Mouse (Mus musculus) spleen, postnatal 4 days (tissue): Measurements from ENCODE around the gene Mocs3.

ENCODE experiments used
- DNase-seq, 2 experiments: peaks; one replicate each; pipeline ENCODE4 v3.0.0; 2022; ENCODE audit warnings: low spot score in 2 of 2

The Mocs3 gene

DNA sequence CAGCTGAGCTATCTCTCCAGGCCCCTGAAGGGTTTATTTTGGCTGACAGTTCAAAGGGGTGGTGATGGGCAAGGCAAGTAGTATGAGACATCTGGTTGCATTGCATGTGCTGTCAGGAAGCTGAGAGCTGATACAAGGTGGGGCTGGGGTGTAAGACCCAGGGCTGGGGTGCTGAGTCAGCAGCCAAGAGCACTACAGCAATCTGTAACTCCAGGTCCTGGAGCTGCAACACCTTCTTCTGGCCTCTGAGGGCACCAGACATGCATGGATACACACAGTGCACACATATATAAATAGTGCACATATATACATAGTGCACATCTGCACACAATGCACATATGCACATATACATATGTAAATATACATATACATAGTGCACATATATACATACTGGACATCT, 12.4 kb downstream of the Mocs3 start:
- DNase-seq: no peak

DNA sequence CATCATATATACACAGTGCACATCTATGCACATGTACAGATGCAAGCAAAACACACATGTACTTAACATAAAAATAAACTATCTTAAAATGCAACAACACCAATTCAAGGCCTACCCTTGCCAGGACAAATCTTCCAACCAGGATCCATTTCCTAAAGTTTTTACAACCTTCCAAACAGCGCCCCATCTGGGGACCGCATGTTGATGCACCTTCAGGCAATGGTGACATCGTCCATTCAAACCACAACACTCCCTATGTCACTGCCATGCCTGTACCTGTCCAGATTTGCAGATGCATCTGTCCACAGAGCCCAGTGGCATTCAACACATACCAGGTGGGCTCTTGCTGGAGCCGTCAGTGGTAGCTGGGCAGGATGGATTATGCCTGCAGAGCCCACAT, 12.9 kb downstream of the Mocs3 start:
- no peak for DNase-seq

DNA sequence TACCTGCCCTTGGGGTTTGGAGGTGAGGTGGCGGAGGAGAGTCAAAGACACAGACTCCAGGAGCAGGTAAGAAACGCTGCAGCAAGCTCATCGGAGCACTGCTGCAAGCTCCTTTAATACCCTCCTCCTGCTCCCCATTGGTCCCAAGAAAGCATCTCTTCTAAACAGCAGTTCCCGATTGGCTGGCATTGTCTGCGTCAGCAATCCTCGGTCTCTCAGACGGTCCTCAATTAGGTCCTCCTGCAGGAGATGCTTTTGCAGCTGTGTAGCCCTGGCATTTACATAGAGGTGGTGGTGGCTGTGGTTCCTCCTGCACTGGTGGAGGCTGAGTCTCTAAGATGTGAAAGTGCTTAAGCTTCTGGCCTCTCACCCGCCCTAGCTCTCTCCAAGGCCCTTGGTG, 15.1 kb downstream of the Mocs3 start:
- no peak for DNase-seq

DNA sequence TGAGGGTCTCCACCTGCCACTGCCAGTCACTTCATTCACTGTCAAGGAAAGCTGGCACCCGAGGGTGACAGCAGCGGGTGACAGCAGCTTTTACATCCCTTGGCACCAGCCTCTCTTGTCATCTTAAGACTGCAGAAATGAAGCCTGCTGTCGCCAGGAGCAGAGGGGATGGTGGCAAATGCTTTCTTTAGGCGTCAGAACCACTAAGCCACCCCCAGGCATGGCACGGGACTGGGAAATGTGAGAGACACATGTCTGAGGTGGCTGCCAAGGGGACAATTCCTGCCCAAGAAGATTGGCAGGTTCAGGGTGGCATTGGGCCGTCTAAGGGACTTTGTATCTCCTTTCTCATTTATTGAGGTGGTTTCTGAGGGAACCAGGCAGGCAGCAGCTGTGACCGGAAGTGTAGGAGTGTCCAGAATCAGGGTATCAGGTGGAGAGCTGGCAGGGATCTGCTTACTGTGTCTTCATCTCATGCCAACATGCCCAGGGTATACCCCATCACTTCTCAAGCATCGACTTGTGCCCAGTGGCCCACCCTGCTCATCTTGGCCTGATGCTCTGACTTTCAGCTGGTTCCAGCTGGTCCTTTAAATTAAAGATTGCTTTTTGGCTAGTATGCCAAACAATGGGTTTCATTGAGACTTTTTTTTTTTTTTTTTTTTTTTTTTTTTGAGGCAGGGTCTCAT, 17.9 kb downstream of the Mocs3 start:
- no peak for DNase-seq

DNA sequence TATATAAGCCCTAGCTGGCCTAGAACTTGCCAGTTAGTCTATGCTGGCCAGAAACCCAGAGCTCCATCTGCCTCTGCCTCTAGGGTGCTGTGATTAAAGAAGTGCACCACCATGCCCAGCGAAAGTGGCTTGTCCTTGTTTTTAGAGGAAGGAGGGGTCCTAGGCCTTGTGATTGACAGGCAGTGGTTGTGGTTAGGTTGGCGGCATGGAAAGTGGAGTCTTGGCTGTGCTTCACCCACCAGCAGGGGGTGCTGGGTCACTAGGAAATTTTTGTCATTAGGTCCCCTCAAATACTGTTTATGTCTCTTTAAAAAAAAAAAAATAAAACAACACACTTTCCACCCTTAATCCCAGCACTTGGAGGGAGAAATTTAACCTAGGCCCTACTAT, 18.4 kb downstream of the Mocs3 start:
- no peak for DNase-seq

DNA sequence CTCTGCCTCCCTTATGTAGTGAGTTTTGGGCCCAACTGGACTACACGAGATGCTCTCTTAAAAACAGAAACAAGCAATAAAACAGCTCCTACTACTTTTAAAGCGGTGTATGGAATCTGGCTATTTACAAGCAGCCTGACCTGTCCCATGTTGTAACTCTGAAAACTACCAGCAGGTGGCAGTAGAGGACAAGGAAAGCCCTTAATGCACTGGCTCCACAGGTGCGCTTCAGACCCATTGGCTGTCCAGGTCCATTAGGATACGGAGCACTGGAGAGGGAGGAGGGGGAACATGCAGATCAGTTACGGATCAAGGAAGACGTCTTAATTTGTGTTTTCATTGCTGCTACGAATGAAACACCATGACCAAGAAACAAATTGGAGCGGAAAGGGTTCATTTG, 19.8 kb downstream of the Mocs3 start:
- DNase-seq: peak; percentile 81 to 93

DNA sequence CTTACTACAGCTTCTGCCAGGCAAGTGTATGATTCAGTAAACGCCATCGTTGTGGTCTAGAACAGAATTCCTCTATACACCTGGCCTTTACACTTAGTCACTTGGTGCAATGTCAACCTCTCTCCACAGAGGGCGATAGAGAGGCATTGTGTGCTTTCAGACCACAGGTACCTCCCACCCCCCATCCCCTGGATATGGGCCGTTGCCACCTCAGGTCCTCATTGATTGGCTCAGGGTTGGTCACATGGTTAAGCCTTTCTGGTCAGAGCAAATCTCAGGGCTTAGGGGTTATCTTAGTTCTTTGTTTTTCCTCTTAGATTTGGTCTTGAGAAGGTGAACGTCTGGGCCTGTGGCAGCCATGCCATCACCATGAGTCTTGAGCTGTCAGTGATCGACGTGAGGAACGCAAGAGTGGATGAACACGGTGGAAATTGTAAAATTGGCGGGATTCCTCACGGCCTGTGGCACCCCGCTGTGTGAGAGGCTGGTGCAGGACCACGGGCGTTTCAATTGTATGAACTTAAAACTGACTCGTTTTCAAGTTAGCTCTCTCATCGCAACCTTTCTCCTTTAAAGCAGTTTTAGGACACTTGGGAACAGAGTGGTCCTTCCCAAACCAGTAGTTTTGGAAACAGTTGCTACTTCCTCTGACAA, 22.3 kb downstream of the Mocs3 start:
- no peak for DNase-seq

DNA sequence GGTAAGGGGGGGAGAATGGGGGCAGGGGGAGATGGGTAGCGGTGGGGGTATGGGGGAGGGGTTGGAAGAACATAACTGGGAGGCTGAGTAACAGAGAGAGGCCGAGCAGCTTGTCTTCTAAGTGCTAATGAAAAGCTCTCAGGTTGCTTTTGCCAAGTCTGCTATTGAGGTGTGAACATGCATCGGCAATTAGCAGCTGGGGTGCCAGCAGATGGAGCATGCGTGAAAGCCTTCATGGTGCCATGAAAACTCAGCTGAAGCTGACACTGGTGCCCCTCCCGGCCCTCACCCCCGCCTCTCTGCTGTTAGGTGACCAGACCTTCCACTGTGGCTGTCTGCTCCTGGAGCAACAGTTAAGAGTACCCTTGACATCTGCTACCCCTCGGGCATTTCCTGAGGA, 23.4 kb downstream of the Mocs3 start:
- no peak for DNase-seq

DNA sequence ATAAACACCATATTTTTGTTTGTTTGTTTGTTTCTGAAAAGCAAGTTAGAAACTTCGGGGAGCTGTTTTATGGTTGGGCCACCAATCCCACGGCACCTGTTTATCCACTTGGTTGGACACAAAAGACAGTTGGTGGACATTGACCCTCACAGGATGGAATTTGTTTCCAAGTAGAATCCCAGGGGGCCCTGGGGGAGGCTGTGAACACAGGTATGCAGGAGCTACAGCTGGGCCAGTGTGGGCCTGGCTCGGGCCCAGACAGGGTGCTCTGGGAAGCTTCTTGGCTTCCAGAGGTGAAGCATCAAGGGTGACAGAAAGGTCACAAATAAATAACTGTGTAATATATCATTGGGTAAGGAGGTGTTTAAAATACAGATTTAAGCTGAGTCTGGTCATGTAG, 26.1 kb downstream of the Mocs3 start:
- no peak for DNase-seq

DNA sequence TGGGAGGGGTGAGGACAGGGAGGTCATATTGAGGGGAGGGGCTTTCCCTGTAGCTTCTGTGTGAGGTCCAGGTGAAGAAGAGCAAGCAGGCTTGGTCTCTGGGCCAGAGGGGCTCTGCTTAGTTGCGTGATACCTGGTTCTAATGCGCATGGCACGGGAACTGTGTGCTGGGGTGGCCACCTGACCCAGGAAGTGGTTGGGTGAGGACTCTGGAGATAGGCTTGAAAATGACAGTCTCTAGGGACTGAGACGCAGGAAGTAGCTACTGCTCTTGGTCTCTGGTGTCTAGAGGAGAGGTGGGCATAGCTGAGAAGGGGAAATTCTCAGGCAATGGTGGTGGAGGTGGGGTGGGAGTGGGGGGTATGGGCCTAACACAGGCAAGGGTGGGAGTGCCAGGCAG, 26.8 kb downstream of the Mocs3 start:
- DNase-seq: no peak

DNA sequence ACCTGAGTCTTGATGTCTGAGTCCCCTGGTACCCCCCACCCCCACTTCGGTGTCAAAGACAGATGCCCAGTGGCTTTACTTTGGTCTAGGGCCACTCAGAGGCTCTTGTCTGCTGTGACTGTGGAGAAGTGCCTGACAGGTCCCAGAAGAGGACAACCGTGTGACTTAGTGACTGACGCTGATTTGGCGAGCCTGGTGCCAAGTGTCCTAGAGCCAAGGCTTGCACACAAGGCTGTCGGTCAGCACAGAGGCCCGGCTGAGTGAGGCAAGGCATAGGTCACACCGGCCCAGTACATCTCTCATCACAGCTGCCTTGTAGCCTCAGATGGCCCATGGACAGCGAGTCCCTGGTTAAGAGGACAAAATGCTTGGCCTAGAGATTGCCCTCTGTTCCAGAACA, 28.6 kb downstream of the Mocs3 start:
- DNase-seq: no peak

DNA sequence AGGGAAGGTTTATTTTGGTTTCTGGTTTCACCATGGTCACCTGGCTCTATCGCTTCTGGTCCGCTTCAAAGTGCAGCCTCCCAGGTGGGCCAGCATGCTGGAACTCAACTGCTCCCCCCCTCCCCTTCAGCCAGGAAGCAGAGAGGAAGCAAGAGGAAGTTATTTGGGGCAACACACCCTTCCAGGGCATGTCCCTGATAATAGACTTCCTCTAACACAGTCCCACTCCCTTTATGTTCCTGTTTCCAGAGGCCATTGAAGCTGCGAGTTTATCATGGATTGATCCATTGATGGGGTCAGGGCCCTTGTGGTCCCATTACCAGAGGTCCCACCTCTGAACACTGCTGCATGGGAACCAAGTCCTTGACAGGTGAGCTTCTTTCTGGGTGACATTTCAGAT, 29.7 kb downstream of the Mocs3 start:
- DNase-seq: no peak

DNA sequence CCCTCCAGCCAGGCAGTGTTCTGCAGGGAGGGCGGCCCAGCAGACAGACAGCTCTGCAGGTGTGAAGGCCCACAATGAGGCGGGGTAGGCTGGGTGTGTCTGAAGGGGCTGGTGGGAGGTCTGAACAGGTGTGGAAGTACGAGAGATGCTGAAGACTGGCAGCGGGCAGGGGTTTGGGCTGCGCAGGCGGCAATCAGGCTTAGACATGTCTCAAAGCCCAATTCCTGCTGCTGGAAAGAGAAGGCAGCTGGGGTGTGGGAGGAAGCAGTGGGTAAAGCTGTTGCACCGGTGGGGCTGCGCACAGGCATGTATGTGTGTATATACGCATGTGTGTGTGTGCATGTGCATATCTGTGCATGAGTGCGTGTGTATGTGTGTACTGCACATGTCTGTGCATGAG, 30.5 kb downstream of the Mocs3 start:
- DNase-seq: no peak

DNA sequence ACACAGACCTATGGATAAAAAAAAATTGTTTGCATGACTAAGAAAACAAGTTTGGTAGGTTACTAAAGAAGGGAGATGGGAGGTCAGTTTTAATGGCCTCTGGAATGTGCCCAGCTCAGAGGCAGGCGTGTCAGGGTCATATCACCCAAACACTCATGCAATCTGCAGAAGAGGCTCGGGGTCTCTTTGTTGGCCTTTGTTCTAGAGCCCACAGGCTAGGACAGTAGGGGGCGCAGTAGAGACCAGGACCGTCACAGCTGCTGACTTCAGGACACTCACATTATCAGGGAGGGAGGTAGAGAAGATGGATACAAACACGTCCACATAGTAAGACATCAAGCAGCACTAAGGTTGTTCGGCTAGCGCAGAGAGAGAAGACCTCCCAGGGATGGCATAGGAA, 37.6 kb downstream of the Mocs3 start:
- DNase-seq: no peak

DNA sequence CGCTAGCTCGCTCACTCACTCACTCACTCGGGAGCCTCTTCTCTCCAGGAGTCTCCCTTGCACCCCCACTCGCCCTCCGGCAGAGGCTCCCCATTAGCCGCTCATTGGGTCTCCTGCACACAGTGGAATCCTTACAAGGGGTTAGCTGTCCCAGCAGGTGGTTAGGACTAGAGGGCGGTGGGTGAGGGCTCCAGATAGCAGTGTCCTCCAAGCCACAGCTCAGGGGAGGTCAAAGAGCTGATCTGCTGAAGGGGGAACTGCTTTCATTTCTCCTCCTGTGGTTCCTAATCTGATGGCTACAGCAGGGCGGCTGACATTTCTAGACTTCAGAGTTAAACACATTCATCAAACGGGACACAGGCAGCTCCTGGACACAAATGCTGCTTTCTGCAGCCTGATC, 43.0 kb downstream of the Mocs3 start:
- DNase-seq: no peak

DNA sequence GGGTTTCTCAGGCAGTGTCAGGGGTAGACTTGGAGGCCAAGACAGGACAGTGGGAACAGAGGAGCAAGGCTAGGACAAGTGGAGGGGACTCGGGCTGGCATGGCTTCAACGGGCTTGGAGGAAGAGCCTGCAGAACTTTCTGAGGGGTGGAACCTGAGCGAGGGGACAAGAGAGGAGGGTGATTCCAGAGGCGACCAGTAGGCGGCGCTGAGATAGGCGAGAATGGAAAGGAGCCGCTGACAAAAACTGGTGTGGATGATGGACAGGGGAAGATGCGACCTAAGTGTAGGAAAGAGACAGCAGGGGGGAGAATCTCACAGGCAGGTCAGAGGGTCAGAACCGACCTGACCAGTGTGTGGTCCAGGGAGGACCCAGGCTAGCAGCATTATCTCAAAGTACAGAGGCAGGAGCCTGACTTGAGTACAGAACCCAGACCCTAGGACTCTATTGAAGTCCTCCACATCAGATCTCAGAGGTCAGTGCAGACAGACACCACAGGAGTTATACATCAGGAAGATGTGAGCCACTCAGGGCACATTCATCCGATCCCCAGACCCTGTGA, 44.0 kb downstream of the Mocs3 start:
- DNase-seq: peak; percentile 68 to 90

DNA sequence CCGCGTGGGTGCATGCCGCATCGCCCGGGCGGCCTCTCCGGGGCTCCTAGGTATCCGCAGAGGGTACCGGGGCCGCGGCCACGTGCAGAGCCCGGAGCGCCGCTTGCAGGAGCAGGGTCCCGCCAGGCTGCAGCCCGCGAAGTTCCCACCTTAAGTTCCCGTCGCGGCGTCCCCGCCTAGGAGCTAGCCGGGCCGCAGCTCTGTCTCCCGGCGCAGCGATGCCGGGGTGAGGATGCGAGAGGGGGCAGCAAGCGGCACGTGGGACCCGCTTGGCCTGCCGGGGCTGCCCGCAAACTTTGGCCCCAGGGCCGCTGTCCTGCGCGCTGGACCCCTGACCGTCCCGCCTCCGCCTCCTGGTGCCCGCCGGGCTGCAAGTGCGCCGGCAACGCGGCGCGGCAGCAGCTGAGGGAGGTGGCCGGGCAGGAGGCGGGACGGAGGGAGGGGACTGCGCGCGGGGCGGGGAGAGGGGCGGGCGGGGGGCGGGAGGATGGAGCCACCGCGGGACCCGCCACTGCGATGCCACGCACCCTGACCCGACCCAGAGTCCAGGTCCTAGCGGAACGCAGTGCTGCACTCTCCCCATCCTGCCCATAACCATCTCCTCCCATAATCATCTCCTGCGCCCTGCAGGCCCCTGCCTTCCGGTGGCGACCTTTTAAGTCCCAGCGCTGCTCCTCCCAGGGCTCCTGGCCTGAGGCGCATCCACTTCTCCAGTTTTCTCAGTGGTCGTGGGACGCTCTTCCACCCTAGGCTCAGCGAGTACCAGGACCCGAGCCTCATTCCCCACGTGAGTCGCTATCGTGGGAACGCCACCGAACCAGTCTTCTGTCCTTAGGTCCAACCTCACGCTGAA, 50.5 kb downstream of the Mocs3 start:
- DNase-seq: no peak

DNA sequence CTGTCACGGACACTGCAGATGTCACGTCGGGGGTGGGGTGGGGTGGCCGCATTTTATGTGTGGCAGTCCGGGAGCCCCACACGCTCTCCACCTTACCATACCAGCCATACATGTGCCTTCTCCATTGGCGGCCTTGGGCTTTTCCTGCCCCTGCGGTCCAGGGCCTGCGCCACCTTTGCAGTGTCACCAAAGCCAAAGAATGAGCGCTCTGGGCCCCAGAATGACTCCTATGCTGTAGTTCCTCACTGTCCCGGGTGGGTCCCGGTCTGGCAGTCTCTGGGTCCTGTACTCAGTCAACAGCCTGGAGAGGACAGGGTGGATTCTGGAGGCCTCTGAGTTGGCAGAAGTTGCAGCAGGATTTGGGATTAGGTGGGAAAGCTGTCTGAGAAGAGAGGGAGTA, 51.2 kb downstream of the Mocs3 start, which contains the start of gene Kcng1:
Kcng1 (minus strand) TSS at position 155 of the 400 bp plus-strand sequence.
- DNase-seq: no peak
